Mouse (Mus musculus): ENCODE results near the gene Klhdc7a.

GRCm38 (mm10) chr4:139966981-139967380 lies 845 bp downstream of the Klhdc7a start:
- no peak for TF ChIP-seq CTCF (IDR thresholded peaks at IDR 0.05; ENCODE audit: borderline replicate concordance, insufficient read depth, low read length)
- TF ChIP-seq POLR2A (IDR thresholded peaks at IDR 0.05; ENCODE audit: low read depth, low read length) = no peak

All from embryonic fibroblast, embryonic 13.5 days (primary cell).